Mouse (Mus musculus) kidney, adult 9 months (tissue): ENCODE measurements around the gene Stxbp2.

ENCODE experiments used
- DNase-seq: peaks from one replicate; pipeline ENCODE4 v3.0.0; 2022

Gene Stxbp2

GRCm38 (mm10) chr8:3683408-3684176 is 52.8 kb downstream of the Stxbp2 start:
- DNase-seq: no peak

- DNase-seq: no peak
Observed at GRCm38 (mm10) chr8:3684530-3684929, 53.8 kb downstream of the Stxbp2 start.

DNA sequence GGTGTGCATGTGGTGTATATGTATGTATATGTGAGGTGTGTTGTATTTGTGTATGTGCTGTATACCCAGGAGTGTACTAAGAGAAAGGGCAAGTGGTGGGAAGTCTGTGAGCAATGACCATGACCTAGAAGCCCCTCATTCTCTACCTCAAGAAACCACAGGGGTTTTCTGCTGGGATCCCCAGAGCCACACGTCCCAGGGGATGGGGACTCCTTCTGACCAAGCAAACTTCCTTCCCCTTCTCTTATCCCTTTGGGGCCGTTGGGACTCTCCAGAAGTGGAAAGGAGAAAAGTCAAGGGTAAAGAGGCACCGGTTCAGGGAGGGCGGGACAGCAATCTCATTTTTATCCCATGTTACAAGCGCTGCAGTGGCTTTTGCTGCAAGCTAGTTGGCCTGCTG is 54.7 kb downstream of the Stxbp2 start:
- DNase-seq: no peak

DNA sequence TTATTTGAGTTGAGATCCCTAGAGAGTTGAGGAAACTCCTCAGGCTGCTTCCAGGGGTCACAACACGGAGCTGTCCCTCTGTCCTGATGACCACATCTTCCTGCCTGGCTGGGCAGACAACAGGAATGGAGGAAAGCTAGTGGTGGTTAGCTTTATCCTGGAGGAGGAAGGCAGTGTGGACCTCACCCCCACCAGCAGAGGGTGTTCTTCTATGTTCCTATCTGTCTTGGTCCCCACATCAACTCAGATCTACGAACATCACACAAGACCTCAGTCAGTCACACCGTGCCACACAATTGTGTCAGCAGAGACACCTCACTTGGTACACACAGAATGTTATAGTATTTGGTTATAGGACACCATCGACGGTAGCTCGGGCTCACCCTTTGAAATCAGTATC is 56.8 kb downstream of the Stxbp2 start:
- no peak for DNase-seq

DNA sequence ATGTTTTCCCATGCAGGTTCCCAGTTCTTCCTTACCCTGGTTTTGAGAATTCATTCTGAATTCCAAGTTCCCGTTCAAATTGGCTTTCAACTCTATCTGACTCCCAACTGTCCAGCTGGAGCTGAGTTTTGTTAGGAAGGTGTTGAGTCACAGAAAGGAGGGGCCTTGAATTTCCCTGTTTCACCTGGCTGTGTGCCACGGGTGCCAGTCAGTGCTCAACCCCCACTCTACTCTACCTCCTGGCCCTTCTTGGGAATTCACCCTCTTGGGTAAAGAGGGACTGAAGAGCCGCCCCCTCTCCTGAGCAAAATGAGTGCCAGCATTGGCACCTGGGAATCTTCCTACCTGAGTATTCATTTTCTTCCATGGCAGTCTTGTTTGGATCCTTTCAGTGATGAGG is 60.0 kb downstream of the Stxbp2 start:
- no peak for DNase-seq
